Mouse (Mus musculus) lung, postnatal 14 days (tissue): Measurements from ENCODE around the gene Fitm2.

Experiments used
- DNase-seq: peaks from one replicate; pipeline ENCODE4 v3.0.0; 2021

Gene Fitm2

DNA sequence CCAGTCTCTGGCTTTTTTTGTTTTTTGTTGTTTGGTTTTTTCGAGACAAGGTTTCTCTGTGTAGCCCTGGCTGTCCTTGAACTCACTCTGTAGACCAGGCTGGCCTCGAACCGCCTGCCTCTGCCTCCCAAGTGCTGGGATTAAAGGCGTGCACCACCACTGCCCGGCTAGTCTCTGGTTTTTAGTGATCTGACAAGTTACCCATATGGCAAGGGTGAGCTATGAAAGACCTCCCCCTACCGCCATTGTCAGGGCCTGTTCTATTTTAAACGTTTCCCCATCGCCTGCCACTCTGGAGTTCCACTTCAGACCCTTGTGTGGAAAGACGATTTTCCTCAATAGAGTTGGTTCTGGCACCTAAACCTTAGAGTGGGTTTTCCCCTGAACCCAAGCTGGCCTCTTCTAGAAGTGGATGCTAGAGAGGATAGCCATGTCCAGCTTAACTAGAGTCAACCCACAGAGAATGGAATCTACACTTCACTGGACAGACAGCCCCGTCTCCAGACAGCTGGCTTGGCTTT is 52.0 kb downstream of the Fitm2 start:
- DNase-seq, result no peak

DNA sequence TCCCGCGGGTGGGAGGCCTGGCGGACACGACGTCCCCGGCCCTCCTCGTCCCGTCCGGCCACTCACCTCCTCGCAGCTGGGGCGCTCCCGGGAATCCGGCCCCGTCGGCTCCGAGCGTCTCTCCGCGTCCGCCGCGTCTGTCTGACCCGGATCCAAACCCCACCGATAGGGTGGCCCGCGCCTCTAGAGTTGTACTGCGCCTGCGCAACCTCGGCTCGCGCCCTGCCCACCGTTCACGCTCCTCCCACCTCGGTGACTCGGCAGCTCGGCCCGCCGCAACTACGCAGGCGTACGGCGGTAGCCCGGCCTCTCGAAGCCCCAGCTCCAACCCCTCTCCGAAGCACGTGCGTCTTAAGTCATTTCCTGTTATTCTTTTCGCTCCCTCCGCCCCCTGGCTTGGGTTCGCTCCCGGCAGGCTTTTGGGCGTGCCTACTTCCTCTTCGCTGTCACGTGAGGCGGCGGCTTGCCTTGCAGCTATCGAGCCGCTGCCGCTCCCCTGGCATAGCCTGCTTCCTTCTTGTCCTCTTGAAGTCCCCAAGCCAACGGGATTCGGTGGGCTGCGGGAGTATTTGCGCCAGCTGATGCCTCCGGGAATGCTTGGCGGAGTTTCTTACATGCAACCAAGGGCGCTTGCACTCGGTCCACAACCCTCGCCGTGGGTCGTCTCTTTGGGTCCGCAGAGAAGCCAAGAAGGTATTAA is 52.9 kb downstream of the Fitm2 start:
- peak; percentile 99 for DNase-seq

- DNase-seq, result peak; percentile 49
Measured at GRCm38 (mm10) chr2:163418841-163419345, 53.5 kb downstream of the Fitm2 start.

DNA sequence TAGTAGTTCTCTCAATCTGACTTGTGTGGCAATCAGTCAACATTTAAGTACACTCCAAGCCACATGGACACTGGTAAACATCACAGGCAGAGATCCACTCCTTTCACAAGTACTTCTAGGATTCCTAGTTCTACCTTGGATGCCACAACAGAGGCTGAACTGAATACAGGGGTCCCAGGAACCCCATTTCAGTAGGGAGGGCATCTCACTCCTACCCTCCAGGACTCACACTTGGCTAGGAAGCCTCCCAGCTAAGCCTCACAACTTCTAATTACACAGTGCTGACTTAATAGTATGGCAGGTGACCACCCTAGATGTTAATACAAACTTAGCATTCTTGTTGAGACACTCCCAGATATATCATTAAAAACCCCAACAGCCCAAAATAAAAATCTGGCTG is 54.6 kb downstream of the Fitm2 start:
- no peak for DNase-seq

DNA sequence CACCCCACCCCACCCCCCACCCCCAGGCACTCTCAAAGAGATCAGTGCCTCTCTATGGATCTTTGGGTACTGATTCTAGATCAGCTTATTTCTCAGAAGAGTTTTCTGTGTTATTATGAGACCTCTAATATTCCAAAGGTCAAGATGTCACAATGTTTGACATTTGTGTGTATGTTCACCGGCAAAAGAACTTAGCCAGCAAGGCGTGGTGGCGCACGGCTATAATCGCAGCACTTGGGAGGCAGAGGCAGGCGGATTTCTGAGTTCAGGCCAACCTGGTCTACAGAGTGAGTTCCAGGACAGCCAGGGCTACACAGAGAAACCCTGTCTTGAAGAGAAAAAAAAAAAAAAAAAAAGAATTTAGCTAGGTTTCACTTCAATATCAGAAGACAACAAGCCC is 55.4 kb downstream of the Fitm2 start:
- DNase-seq, result no peak
